Mouse (Mus musculus) ES-Bruce4 (cell line): ENCODE measurements at regions not wholly inside any gene's neighbourhood (a gene's known extent, or its start where the extent isn't known, plus 50 kb on each side); places are given as distances from the start of the nearest gene placed in this dataset.

Experiments
- H3K27ac ChIP-seq: 2 replicates; pipeline ENCODE4 v1.5.1; 2012; ENCODE audit warnings: low read length, inconsistent platforms; ENCODE audit not compliant: insufficient read depth
- H3K27me3 ChIP-seq: 2 replicates; pipeline ENCODE4 v1.6.1; 2012; ENCODE audit warnings: mild to moderate bottlenecking, low read length, inconsistent platforms; ENCODE audit not compliant: control insufficient read depth, poor library complexity, insufficient read depth, severe bottlenecking
- H3K36me3 ChIP-seq: 2 replicates; pipeline ENCODE4 v1.6.1; 2012; ENCODE audit warnings: inconsistent platforms, mild to moderate bottlenecking, low read length, moderate library complexity; ENCODE audit not compliant: control insufficient read depth, poor library complexity, insufficient read depth, severe bottlenecking
- H3K4me1 ChIP-seq: one replicate; pipeline ENCODE4 v1.8.1; 2011; ENCODE audit warnings: low read length; ENCODE audit not compliant: control insufficient read depth, insufficient read depth
- H3K4me3 ChIP-seq: 2 replicates; pipeline ENCODE4 v1.5.1; 2011; ENCODE audit warnings: low read depth, mild to moderate bottlenecking, low read length
- H3K9ac ChIP-seq: 2 replicates; pipeline ENCODE4 v1.6.1; 2012; ENCODE audit warnings: low read depth, mild to moderate bottlenecking, inconsistent platforms; ENCODE audit not compliant: poor library complexity, severe bottlenecking
- H3K9me3 ChIP-seq: replicated peaks from 2 replicates; pipeline ENCODE4 v1.6.1; 2012; ENCODE audit warnings: mild to moderate bottlenecking, low read length, inconsistent platforms; ENCODE audit not compliant: control insufficient read depth, poor library complexity, insufficient read depth, severe bottlenecking
- CTCF ChIP-seq: IDR thresholded peaks from one replicate; pipeline ENCODE4 v1.8.1; 2011; ENCODE audit warnings: low read depth, low read length
- EP300 ChIP-seq: IDR thresholded peaks from 2 replicates; pipeline ENCODE4 v1.6.1; 2011; ENCODE audit warnings: low read depth, low read length; ENCODE audit not compliant: insufficient read depth
- POLR2A ChIP-seq: IDR thresholded peaks from one replicate; pipeline ENCODE4 v1.8.1; 2011; ENCODE audit warnings: low read length; ENCODE audit not compliant: insufficient read depth

DNA sequence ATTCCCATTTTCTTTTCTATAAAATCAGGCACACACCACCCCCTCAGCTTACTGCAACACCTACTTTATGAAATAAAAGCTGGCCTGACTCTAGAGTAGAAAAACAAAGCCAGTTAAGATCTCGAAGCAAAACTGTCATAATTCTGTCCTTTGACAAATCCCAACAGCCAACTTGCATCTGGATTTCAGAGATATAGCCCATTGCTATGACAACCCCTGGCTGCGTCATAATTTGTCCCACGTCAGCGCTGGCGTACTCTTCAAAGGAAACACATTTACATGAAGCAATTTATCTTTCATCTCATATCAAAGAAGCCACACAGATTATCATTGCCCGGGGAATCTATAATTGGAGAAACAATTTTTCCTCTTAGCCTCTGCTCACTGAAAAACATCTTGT lies 126.4 kb downstream of the Gm9817 start:
- TF ChIP-seq EP300 = no peak
- Histone ChIP-seq H3K36me3 (no peaks in the 10 kb centered on the region), H3K9ac (no peak overlapping the region), H3K27me3 (no peaks in the 10 kb centered on the region), H3K4me3 (no peak overlapping the region), H3K4me1 (no peaks in the 10 kb centered on the region), H3K27ac (no peak overlapping the region), H3K9me3 (no peaks in the 10 kb centered on the region)

DNA sequence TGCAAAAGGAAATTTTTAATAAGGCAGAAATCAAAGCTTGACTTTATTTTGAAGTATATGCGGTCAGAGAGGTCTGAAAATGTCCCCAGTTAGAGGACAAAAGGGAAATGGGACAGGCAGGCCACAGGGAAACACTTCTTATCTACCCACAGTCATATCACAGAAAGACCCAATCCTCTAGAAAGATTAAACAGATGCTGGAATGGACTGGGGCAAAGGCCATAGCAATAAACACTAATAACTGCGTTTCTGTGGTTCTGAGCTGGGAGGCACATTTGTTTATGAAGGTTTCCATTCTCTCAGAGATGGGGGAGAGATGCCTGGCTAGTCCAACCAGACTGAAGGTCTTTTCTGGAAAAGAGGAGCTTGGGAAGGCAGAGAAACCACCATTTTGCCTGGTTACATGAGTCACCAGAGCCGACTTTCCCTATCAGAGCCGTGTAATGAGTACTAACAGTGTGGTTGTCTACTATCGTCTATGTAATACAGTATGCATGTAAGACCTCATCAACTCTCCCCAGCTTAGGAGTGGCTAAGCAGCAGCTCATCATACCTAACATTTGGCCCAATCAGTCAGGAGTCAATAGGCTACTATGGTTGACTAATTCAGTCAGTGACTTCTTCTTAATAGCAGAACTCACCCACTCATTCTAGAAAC lies 130.2 kb downstream of the Gm9817 start:
- peaks cover 3% of the 10 kb centered on the region for H3K4me1 ChIP-seq
- TF ChIP-seq POLR2A = no peak
- no peak for TF ChIP-seq EP300
- TF ChIP-seq CTCF = no peak
- no peak overlapping the region for H3K27ac ChIP-seq
- no peaks in the 10 kb centered on the region for H3K9me3 ChIP-seq
- H3K36me3 ChIP-seq = no peaks in the 10 kb centered on the region
- no peak overlapping the region for H3K4me3 ChIP-seq
- H3K27me3 ChIP-seq = no peaks in the 10 kb centered on the region
- no peak overlapping the region for H3K9ac ChIP-seq

DNA sequence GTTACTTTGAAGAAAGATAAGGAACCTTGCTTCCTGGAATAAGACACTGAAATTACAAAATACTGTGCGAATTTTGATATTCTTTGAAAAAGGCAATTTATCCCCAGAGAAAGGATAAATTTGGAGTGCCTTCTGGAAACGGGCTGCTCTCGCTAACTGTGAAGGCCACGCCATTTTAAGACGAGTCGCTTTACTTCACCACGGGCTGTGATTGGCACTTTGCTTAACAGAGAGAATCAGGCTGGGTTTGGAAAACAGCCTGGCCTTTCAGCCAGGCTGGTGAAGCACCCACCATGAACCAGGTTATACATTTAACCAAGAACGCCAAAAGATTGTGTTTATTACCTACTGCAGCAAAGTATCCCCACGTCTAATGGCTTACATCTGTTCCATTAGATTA lies 132.7 kb downstream of the Gm9817 start:
- H3K36me3 ChIP-seq = no peaks in the 10 kb centered on the region
- H3K4me1 ChIP-seq = peaks cover 4% of the 10 kb centered on the region
- no peak overlapping the region for H3K4me3 ChIP-seq
- no peaks in the 10 kb centered on the region for H3K9me3 ChIP-seq
- no peak for TF ChIP-seq CTCF
- TF ChIP-seq POLR2A = no peak
- TF ChIP-seq EP300 = no peak
- no peaks in the 10 kb centered on the region for H3K27me3 ChIP-seq
- no peak overlapping the region for H3K9ac ChIP-seq
- no peak overlapping the region for H3K27ac ChIP-seq

DNA sequence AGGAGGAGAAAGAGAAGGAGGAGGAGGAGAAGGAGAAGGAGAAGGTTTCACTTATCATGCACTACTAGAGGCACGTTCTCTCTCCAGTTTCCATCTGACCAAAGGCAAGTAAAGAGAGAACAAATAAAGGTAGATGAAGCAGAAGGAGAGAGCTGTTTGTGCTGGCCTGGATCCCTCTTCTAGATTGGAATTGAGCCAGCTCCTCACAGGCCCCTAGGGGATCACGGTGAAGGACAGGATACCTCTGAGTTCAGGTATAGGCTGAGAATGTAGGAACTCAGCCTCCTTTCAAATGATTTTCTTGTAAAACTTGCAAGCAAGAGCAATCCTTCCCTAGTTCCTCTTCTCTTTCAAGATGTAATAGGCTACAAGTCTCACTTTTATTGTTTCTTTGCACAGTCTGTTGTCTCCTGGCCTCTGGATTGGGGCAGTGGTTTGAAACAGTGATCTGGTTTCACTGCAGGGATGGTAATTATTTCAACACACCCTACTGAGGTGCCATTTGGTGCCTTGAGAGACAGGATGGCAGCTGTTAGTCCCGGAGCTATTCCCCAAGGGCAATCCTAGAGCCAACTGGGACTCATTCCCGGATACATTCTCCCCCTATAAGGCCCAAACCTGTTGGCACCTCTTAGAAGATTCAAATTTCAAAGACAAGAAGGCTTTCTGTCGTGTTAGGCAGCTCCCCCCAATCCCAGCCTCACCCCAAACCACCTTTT lies 134.8 kb downstream of the Gm9817 start:
- H3K4me3 ChIP-seq = no peak overlapping the region
- no peaks in the 10 kb centered on the region for H3K27me3 ChIP-seq
- H3K4me1 ChIP-seq = peaks cover 4% of the 10 kb centered on the region
- TF ChIP-seq EP300 (no peak), POLR2A (no peak), CTCF (no peak)
- no peak overlapping the region for H3K27ac ChIP-seq
- H3K36me3 ChIP-seq = no peaks in the 10 kb centered on the region
- no peaks in the 10 kb centered on the region for H3K9me3 ChIP-seq
- H3K9ac ChIP-seq = no peak overlapping the region

DNA sequence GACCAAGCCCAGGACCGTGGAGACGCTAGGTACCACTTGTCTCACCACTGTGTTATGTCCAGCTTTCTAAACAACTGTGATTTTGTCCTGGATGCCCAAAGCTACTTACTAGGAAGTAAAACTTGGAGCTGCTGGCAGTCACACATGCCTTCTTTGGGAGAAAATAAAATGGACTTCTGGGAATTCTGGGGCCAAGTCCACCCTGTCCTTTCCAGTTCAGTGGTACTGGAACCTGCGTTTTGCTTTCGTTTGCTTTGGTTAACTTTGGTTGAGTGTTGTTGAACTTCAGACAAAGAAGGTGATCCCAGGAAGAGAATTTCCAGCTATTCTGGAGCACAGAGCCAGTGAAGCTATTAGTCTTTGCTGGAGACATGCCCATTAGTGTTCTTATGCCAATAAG lies 139.8 kb downstream of the Gm9817 start:
- Histone ChIP-seq H3K27me3 (no peaks in the 10 kb centered on the region), H3K27ac (no peak overlapping the region), H3K9ac (no peak overlapping the region), H3K4me3 (no peak overlapping the region), H3K9me3 (no peaks in the 10 kb centered on the region), H3K4me1 (peaks cover 4% of the 10 kb centered on the region), H3K36me3 (no peaks in the 10 kb centered on the region)
- no peak for TF ChIP-seq EP300
- TF ChIP-seq POLR2A = no peak
- TF ChIP-seq CTCF = no peak

DNA sequence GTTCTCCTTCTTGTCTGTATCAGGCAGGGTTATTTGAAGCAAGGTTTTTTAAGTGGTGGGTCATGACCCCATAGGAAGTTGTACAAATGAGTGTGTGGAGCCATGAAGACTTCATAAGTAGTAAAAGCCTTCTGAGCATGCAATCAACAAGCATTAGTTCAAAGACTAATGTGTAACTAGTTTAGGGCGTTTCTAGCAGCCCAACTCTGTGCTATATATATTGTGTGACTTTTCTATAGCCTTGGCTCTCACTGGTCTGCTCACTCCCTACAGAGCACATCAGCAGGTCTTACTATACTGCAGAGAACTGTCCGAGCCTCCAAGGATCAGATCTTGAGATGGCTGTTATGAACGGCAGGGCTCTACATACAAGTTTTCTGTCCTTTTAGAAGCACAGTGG lies 141.2 kb downstream of the Gm9817 start:
- TF ChIP-seq CTCF (no peak), POLR2A (no peak), EP300 (no peak)
- Histone ChIP-seq H3K27ac (no peak overlapping the region), H3K4me3 (no peak overlapping the region), H3K9me3 (no peaks in the 10 kb centered on the region), H3K4me1 (no peaks in the 10 kb centered on the region), H3K36me3 (no peaks in the 10 kb centered on the region), H3K9ac (no peak overlapping the region), H3K27me3 (no peaks in the 10 kb centered on the region)
